Mouse (Mus musculus) spleen, adult 2 months (tissue): ENCODE data around the gene Gm37596. TPM values are rescaled to one million over a fixed set of nuclear protein-coding genes. Genes with fewer than 3 reads are reported as not detected.
"Not testable (repeated sequence)": the region's sequence is repeated elsewhere in the genome, so short reads cannot be mapped to it uniquely, and the experiment has no call there.

Source experiments
- DNase-seq, 2 experiments: peaks; one replicate each; pipeline versions ENCODE4 v3.0.0 to v3.0.0-alpha.2; 2012 to 2021; ENCODE audit warnings: low spot score in 2 of 2, low read depth in 1 of 2
- H3K27ac ChIP-seq: fragments of 200-500 bp; 2 replicates; pipeline ENCODE4 v1.5.1; 2012; ENCODE audit warnings: low read length, inconsistent platforms; ENCODE audit not compliant: insufficient read depth
- H3K27me3 ChIP-seq: fragments of 200-500 bp; 2 replicates; pipeline ENCODE4 v1.6.1; 2012; ENCODE audit warnings: mild to moderate bottlenecking, moderate library complexity, low read length, inconsistent platforms; ENCODE audit not compliant: control insufficient read depth, insufficient read depth
- H3K36me3 ChIP-seq: fragments of 200-500 bp; 2 replicates; pipeline ENCODE4 v1.6.1; 2012; ENCODE audit warnings: mild to moderate bottlenecking, low read length, inconsistent platforms; ENCODE audit not compliant: control insufficient read depth, insufficient read depth
- H3K4me1 ChIP-seq: fragments of 200-500 bp; 2 replicates; pipeline ENCODE4 v1.6.1; 2011; ENCODE audit warnings: inconsistent platforms; ENCODE audit not compliant: control insufficient read depth, insufficient read depth, insufficient read length
- H3K4me3 ChIP-seq: fragments of 200-500 bp; 2 replicates; pipeline ENCODE4 v1.5.1; 2011; ENCODE audit warnings: mild to moderate bottlenecking, inconsistent platforms; ENCODE audit not compliant: insufficient read depth, insufficient read length; ENCODE audit errors: extremely low read depth
- CTCF ChIP-seq: fragments of 200-500 bp; IDR thresholded peaks from 2 replicates; pipeline ENCODE4 v1.5.1; 2011; ENCODE audit warnings: mild to moderate bottlenecking, inconsistent platforms; ENCODE audit not compliant: insufficient read depth, insufficient read length, insufficient replicate concordance; ENCODE audit errors: extremely low read depth
- POLR2A ChIP-seq: fragments of 200-500 bp; IDR thresholded peaks from 2 replicates; pipeline ENCODE4 v1.6.1; 2011; ENCODE audit warnings: low read depth, low read length, inconsistent platforms
- WGBS: fragments of 180-500 bp; shearing (Covaris S2); methylation state at CpG from one replicate; pipeline ENCODE4 v1.1.7; 2018; 5-methylcytosine and 5-hydroxymethylcytosine counted together
- polyA plus RNA-seq: library from polyadenylated mRNA; depleted of rRNA; stranded (reverse); fragments of >200 nt; gene quantifications from 2 replicates; pipeline ENCODE4 v1.2.3, GENCODE M21; 2012; rRNA removed

Gene Gm37596
- polyA plus RNA-seq = not detected in 2 replicates

GRCm38 (mm10) chr3:93692970-93693369 is at the start of gene Gm37596:
Gene Gm37596 (minus strand): TSS chr3:93693070.
- 61% methylated on average over 1 of the region's 2 CpGs for WGBS
- DNase-seq = not testable (repeated sequence)

GRCm38 (mm10) chr3:93708969-93709637 is 16.2 kb upstream of the Gm37596 start:
- not testable (repeated sequence) for H3K4me3 ChIP-seq, H3K27ac ChIP-seq, H3K4me1 ChIP-seq, H3K36me3 ChIP-seq, DNase-seq, H3K27me3 ChIP-seq
- 80% methylated on average over 2 of the region's 2 CpGs for WGBS

More at GRCm38 (mm10) chr3:93692970-93693369, at the start of gene Gm37596:
- not testable (repeated sequence) for H3K27ac ChIP-seq, H3K27me3 ChIP-seq, H3K4me3 ChIP-seq, H3K36me3 ChIP-seq, H3K4me1 ChIP-seq

GRCm38 (mm10) chr3:93676210-93676609 is 16.7 kb downstream of the Gm37596 start, which contains the start of gene Tdpoz1:
Gene Tdpoz1 (minus strand): TSS chr3:93676310.
- not testable (repeated sequence) for H3K4me1 ChIP-seq, H3K4me3 ChIP-seq, H3K27me3 ChIP-seq, DNase-seq, H3K27ac ChIP-seq, H3K36me3 ChIP-seq
- 86% methylated on average over 3 of the region's 4 CpGs for WGBS

GRCm38 (mm10) chr3:93670805-93671503 is 21.9 kb downstream of the Gm37596 start:
- not testable (repeated sequence) for H3K4me3 ChIP-seq, DNase-seq, H3K27ac ChIP-seq, H3K4me1 ChIP-seq, H3K36me3 ChIP-seq, H3K27me3 ChIP-seq
- 75% methylated on average over 5 of the region's 6 CpGs for WGBS

- H3K4me3 ChIP-seq = no peak overlapping the region
- H3K4me1 ChIP-seq = no peaks in the 10 kb centered on the region
- H3K27me3 ChIP-seq = no peaks in the 10 kb centered on the region
- TF ChIP-seq POLR2A (no peak), CTCF (no peak)
- 76% methylated on average over 1 of the region's 1 CpGs for whole genome bisulfite sequencing
- H3K36me3 ChIP-seq = no peaks in the 10 kb centered on the region
- no peak for DNase-seq
- no peak overlapping the region for H3K27ac ChIP-seq
Measured at GRCm38 (mm10) chr3:93654260-93654659, 38.6 kb downstream of the Gm37596 start.

- 77% methylated on average over 3 of the region's 3 CpGs for WGBS
Measured at GRCm38 (mm10) chr3:93652586-93652985, 40.3 kb downstream of the Gm37596 start, which contains the start of gene Tdpoz2. Gene Tdpoz2 (minus strand): TSS chr3:93652686.

More at GRCm38 (mm10) chr3:93652586-93652985, 40.3 kb downstream of the Gm37596 start, which contains the start of gene Tdpoz2:
- Histone ChIP-seq H3K27me3 (no peaks in the 10 kb centered on the region), H3K4me3 (no peak within 1 kb of the TSS), H3K36me3 (no peaks in the 10 kb centered on the region), H3K4me1 (no peaks in the 10 kb centered on the region), H3K27ac (no peak within 1 kb of the TSS)
- no peak for TF ChIP-seq POLR2A
- no peak for TF ChIP-seq CTCF
- DNase-seq = no peak

Other genes starting within 250 kb of the Gm37596 start
- not detected in 2 replicates for gene Tchhl1, start 224.3 kb downstream of the Gm37596 start, polyA plus RNA-seq
- 69.2 and 72.5 TPM in 2 replicates for gene S100a11, start 172.6 kb downstream of the Gm37596 start, polyA plus RNA-seq
- gene S100a10, start 138.0 kb downstream of the Gm37596 start, polyA plus RNA-seq = 36.2 and 39.0 TPM in 2 replicates
- gene Tdpoz2, start 40.4 kb downstream of the Gm37596 start, polyA plus RNA-seq = not detected in 2 replicates
- gene Tdpoz1, start 16.8 kb downstream of the Gm37596 start, polyA plus RNA-seq = not detected in 2 replicates
- not detected in 2 replicates for gene Gm5773, start 79.9 kb upstream of the Gm37596 start, polyA plus RNA-seq
- gene Tdpoz4, start 103.3 kb upstream of the Gm37596 start, polyA plus RNA-seq = not detected in 2 replicates
- not detected in 2 replicates for gene Tdpoz3, start 132.9 kb upstream of the Gm37596 start, polyA plus RNA-seq